Mouse (Mus musculus) cerebellum, adult 18-20 months (tissue): ENCODE data around the gene Gm20388.

ENCODE experiments used
- DNase-seq, 2 experiments: peaks; one replicate each; pipeline ENCODE4 v3.0.0; 2021

The Gm20388 gene

DNA sequence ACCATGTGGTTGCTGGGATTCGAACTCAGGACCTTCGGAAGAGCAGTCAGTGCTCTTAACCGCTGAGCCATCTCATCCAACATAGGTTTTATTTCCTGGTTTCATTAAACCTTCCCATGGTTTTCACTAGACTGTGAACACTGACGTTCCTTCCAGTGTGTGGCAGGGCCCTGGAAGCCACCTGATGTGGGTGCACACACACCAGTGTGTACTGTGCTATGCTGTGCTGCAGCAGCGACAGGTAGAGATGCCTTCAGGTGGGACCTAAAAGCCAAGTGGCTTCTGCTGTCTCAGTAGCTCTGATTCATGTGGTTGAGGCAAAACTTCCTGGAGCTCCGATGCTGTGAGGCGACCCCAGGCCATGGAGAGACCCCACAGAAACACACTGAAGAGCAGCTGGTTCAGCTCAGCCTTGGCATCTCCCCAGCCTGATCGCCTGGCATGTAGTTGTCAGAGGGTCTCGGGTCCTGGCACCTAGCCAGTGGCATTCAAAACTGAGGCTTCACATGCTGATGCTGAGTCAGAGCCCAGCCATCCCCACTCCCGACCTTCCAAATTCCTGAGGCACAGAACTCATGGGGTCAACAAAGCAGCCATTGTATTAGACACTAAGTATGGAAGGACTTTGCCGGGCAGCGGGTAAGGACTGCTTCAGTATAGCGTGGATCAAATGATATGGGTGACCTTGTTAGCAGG lies 3842.3 kb downstream of the Gm20388 start:
- no peak for DNase-seq

DNA sequence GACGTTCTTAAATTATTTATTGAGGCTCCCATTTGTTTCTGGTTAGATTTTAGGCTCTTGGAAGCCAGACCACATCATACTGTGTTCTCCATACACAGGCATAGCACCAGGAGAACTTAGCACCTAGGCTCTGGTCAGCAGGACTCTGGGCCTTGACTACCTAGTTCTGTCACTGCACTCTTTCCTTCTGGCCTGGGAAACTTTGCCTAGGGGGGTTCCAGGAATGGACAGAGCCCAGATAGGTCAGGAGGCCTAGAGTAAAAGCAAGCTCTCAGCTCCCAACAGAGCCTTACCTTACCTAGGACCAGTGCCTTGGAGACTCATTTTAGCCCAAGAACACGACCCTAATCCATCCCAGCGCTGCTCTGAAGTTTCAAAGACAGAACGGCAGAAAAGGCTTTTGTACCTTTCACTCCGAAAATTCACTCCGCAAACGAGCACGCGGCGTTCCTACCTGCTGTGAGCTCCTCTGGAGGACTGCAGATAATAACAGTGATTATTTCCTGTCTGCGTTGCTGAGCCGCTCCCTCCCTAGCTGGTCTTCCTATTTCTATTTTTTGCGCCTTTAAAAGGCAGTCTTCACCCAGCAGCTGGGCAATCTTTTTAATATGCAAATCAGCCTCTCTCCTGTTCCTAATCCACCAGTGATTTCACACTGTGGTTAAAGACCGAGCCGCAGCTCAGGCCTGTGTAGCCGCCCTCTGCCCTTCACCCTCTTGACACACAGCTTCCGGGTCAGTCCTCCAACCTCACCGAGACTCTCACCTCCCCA lies 3843.1 kb downstream of the Gm20388 start:
- DNase-seq, result no peak

DNA sequence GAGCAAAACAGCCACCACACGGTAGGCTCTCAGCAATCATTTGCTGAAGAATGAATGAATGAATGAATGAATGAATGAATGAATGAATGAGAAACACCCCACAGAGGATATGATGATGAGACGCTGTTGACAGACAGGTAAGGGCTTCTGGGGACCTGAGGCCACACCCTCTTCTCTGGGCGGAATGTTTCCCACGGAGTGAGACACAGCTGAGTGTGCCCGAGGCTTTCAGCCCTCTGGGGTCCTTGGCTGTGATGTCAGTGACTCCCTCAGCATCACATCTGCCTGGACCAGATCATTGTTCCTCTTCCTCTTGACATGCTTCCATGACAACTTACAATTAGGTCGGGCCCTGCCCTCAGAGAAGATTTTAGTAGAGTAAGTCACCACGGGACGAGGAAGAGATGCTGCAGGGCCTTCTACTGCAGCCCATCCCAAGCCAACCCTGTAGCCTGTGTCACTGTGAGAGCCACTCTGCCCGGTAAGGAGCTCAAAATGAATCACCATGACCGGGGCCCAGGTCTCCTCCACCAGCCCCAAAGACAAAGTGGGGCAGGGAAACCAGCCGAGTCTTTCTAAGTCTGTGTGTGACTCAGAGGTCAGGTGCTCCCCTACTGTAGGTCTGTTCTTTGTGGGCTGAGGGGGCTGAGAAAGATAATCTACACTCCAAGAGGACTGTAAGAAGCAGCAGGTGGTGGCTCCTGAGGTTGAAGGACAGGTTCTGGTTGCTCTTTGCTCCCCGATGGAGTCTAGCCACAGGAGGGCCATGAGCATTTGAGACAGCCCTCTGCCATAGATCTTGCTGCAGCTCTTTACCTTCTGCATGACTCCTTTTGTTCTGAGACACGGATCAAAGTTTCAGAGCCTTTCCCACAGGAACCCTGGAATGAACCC lies 3844.1 kb downstream of the Gm20388 start:
- DNase-seq, result no peak

DNA sequence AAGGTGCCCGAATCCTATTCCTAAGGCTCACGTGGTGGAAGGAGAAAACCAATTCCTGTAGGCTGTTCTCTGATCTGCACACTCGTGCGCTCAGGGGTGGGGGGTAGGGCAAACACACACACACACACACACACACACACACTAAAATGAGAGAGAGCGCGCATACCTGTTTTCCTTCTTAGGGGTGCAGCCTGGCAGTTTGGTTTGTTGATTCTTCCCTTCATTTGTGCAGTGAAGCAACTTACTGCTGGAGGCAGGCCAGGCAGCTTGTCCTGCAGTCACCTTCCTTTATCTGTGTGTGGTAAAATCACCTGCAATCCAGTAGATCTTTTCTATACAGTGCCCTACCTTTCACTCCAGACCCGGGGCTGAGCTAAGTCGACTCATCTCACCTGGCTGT lies 3846.3 kb downstream of the Gm20388 start:
- no peak for DNase-seq

DNA sequence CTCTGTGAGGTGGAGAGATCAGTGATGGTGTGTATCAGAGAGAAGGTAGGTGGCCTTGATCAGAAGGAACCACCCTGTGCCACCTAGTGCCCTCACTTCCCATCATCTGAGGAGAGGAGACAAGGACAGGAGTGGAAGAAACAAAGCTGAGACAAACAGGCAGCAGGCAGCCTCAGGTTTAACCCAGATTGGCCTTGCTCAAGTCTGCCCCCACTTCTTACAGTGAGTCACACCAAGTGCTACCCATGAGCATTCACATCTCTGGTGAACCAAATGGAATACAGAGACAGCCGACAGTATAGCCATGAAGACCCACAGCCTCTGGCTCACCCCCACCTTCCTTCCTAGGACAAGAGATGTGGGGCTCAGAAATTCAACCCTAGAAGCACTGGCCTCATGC lies 3848.3 kb downstream of the Gm20388 start:
- no peak for DNase-seq

DNA sequence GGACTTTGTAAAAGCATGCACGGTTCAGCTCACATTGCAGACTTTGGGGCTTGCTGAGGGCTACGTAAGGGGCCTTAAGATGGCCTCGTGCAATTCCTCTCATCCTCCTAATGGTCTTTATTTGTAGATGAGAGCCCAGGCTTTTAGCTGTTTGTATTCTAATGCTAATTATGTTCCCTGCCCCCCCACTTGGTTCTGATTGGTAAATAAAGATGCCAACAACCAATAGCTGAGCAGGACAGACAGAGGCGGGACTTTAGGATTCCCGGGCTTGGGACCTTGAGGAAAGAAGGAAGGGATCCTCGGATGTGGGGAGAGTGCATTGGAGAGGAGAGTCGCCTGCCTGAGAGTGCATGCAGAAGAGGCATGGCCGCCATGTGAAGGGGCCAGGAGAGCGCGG lies 3849.3 kb downstream of the Gm20388 start:
- DNase-seq, result no peak

DNA sequence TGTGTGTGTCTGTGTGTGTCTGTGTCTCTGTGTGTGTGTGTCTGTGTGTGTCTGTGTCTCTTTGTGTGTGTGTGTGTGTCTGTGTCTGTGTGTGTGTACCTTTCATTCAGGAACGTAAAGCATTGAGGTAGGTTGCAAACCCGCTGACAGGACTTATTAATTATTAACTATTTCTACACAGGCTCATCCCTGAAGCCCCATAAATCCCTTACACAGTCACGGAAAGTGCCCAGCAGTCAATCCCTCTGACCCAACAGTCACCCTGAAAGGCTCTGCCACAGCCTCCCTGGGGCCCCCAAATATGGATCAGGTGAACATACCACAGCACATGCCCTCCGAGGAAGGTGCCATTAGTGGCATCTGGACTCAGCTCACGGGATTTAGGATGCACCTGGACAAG lies 3849.9 kb downstream of the Gm20388 start:
- no peak for DNase-seq

DNA sequence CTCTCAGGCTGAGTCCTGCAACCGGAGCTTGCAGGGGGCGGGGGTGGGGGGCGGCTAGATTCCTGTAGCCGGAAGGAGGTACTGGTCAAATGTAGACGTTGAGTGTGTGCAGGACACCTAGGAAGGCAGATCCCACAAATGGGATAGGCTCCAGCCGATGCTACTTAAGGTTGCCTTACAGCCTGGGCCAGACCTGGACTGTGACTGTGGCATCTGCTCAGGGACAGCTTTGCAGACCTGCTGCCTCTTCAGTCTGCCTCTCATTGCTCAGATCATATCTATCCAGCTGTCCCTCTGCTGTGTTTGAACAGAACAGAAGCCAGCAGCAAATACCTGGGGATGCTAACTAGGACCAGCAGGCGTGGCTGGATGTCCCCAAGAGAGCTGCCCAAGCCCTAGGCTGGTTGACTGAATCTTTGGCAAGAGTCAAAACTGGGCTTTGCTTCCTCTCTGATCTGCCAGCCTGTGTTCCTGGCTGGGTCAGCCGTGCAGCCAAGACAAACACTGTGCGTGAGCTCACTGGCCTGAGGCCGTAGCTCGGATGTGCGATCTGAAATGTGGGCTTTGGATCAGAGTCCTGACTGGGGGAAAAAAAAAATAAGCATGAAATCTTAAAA lies 3850.7 kb downstream of the Gm20388 start:
- peak; percentile 68 to 73 for DNase-seq

DNA sequence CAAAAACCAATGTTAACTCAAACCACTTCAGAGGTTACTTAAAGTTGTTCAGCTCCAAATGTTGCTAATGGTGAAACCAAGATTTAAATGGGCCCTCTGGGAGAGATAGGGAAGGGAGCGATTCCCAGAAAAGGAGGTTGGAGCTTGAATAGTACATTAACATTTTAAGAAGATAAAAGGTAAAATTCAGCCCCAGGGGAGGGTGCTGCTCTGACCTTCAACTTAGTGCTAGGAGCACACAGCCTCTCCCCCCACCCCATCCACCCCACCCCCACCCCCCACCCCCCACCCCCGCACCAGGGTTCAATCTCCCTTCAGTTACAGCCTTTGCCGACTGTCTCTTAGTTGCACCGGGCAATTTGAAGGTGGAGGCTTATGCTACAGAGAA lies 3851.2 kb downstream of the Gm20388 start:
- DNase-seq, result no peak

DNA sequence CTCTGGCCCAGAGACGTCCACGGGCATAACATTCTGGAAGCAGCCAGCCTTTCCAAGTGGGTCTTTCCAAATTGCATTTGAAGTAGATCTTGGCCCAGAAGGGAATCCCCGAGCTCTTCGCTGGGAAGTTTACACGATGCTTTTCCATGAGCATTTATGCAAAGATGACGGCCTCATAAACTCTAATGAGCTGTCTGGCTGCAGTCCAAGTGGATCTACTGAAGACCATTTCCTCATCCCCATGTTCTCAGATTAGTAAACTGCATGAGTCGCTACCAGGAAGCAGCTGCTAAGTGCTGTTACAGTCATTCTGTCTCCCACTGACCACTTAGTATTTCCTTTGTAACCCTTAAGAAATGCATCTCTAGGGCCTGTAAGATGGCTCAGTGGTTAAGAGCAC lies 3852.7 kb downstream of the Gm20388 start:
- DNase-seq, result no peak

DNA sequence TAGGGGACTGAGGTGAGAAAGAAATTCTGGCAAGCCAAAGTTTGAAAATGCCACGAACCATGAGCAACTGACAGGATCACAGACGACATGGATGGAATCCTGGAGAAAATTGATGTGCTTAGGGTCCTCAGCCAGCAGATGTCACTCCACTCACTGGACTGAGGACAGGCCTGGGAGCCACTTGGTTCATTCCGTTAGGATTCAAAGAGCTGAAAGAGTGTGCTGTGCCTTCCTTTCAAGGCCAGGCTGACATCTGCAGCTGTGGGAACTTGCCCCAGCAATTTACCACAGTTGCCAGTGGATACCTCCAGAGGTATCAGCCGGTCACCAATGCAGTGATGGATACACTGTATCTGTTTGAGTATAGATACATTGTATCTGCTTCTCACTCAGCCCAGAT lies 3854.0 kb downstream of the Gm20388 start:
- DNase-seq, result peak; percentile 56 to 66

DNA sequence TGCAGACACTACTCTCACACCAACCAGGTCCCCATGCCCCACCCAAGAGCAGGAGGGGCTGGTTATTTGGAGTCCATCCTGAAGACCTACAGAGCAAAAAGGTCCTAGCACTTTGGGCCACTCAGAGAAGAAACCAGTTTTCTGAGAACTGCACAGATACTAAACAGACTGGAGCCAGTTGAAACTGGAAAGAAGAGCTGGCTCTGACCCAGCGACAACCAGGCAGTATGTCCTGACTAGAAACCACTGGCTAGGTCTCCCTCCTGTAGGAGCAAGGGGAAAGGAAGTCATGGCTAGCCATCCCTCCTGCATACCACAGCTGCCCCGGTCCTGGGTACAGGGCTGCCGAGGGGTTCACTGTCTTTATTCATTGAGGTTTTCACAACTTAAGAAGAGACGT lies 3855.9 kb downstream of the Gm20388 start:
- DNase-seq, result no peak

DNA sequence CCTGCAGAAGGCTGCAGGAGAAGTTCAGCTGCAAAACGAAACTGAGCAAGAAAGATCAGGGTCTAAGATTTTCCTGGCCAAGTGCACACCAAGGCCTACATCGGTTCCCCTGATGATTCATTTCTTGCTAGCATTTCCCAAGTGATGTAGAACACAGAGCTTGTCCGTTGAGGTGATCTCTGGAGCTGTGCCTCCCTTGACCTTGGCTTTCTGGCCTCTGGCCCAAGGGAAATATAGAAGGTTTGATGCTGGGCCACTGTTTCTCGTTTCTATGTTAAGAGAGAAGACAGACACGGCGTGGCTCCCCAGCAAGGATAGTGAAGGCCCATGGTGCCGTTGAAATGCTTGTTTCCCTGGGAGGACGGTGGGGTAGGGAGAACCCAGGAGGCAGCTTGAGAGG lies 3857.2 kb downstream of the Gm20388 start:
- DNase-seq, result no peak

DNA sequence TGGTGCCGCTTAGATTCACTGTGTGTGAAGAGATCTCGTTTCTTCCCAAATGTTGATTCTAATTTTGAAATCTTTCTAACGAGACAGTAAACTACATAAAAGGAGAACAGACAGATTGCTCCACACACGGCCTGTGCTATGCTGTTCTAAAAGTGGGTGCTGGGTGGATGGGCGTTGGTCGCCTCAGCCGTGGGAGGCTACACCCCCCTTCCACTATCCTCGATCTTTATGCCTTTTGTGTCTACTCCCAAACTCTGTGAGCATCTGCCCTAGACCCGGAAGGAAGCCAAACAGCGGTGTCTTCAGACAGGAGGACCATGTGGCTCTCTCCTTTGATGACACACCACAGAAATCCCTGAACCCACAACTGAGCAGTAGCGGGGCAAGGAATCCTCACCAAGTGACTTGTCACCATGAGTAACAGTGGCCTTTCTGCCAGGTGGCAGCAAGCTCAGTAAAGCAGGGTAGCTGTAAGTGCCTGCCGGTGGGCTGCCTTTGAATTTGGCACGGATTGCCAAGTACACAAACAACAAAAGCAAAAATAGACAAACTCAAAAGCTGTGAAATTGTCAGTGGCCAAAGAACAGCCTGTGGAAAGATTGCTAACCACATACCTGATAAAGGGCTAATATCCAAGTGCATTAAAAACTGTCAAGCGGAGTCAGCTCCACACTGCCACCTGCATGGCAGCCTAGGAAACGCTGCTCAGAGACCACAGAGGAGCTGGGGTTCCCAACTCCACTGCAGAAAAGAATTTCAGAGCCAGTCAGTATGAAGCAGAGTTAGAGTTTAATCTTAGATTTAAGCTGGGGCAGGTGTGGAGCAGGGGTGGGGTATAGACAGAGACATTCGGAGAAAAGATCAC lies 3858.1 kb downstream of the Gm20388 start:
- DNase-seq, result peak; percentile 58 to 70

DNA sequence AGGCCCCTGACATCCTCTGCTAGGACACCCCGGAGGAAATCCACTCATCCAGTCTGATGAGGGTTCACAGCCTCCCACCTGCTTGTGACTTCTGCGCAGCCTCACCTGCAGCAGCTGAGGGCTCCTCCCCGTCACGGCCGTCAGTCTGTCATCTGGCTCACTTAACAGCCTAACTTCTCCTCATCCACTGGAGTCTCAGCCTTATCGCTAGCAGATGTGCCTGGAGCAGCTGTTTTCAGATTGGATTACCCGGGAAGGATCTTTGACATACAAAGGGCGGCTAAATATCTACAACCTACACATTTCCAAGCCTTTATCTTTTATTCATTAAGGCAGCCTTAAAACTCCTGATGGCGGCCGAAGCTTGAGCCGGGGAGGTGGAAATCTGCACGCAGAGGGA lies 3862.8 kb downstream of the Gm20388 start:
- no peak for DNase-seq

DNA sequence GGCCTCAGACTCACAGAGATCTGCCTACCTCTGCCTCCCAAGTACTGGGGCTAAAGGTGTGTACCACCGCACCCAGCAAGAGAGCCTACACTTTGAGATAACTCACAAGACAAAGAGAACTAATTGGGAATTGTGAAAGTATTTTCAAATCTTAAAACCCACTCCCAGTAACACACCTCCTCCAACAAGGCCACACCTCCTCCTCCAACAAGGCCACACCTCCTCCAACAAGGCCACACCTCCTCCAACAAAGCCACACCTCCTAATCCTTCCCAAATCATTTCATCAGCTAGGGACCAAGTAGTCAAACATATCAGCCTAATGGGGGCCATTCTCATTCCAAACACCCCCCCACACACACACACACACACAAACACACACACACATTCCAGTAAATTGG lies 3863.8 kb downstream of the Gm20388 start:
- DNase-seq, result no peak

DNA sequence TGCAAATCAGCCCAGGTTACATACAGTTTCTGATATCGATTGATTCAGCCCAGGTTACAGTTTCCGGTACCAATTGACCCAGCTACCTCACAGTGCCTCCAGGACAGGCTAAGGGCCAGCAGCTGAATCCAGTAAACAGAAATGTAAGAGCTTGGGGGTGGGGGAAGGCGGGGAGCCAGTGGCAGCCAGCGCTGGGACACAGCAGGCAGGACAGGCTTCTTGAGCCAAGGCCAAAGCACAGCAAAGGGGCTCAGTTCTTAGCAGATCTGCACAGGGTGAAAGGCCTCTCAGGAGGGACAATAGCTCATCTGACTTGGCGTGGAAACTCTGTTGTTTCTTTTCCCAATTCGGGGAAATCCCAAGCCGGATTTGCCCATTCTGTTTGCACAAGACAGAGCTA lies 3866.7 kb downstream of the Gm20388 start:
- peak; percentile 18 to 39 for DNase-seq

DNA sequence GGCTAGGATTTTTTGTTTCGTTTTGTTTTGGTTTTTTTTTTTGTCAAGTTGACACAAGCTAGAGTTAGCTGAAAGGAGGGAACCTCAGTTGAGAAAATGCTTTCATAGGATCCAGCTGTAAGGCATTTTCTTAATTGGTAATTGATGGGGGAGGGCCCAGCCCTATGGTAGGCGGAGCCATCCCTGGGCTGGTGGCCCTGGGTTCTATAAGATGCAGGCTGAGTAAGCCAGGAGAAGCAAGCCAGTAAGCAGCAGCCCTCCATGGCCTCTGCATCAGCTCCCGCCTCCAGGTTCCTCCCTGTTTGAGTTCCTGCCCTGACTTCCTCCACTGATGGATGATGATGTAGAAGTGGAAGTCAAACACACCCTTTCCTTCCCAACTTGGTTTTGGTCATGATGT lies 3869.8 kb downstream of the Gm20388 start:
- DNase-seq, result no peak

DNA sequence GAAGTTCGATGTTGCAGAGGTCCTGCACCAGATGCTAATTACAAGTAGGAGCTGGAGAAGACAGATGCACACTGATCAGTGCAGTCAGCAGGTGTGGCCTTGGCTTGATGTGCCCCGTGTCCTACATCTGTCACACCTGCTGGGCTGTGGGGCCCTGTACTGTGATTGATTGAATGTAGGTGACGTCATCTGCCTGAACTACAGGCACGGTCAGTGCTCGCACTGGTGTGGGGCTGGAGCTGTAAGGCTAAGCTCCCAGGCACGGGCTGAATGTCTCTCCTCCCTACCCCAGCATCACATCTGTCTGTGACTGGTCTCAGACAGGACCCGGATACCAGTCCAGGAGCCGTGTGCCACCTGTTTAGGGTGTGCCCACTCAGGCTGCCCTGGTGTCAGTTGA lies 3870.6 kb downstream of the Gm20388 start:
- DNase-seq, result no peak

DNA sequence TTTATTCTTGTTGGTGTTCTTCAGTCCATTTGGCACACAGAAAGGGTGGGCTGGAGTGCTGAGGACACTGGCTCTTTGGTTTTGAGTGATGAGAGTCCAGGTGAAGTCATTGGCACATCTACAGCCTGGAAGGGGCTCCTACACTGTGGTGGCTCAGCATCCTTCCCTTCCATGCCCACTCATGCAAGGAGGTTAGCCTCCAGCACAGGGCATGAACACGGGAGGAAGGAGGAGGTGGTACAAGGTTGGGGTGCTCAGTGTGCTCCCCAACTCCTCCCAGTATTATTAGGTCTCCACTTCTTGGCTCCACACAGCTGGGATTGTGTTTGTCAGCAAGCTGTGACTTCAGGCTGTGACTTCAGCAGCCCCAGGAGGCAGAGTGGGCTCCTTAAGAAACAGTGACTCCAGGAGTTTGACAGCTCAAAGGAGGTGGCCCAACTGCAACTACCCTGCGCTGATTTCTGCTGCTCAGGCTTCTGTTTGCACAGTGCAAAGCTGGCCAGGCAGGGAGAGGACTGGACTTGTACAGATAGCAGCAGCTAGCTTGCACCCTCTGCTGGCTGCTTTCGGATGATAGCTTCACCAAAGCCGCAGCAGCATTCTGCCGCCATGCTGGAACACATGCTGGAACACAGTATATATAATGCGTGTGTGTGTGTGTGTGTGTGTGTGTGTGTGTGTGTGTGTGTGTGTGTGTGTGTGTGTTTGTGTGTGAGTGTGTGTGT lies 3873.0 kb downstream of the Gm20388 start:
- DNase-seq, result peak; percentile 88 to 92

DNA sequence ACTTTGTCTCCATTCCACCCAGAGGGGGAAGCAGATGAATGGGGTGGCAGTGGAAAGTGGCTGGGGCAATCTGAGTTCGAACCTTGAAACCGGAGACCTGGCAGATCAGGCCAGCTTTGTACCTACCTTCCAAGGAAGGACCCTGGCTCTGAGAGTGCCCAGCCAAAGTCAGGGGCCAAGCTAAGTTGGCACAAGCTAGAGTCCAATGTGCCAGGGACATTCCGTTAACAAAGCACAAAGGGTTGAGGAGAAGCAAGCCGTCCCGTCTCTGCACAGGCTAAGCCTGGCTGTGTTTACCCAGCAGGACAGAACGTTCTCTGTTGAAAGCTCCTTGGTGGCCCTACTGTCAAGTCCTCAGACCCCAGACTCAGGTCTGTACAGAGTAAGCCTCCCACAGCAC lies 3875.5 kb downstream of the Gm20388 start:
- DNase-seq, result peak; percentile 44 to 52
